Mouse (Mus musculus) bone marrow, adult 2 months (tissue): ENCODE results near the gene Ulk4. TPM values are rescaled to one million over a fixed set of nuclear protein-coding genes. Genes with fewer than 3 reads are reported as not detected.

Source experiments
- H3K27ac ChIP-seq: fragments of 200-500 bp; 2 replicates; pipeline ENCODE4 v1.5.1; 2012; ENCODE audit warnings: low read depth, mild to moderate bottlenecking, control low read depth, inconsistent platforms, low read length; ENCODE audit not compliant: control insufficient read depth, poor library complexity, insufficient read depth
- H3K4me1 ChIP-seq: fragments of 200-500 bp; 2 replicates; pipeline ENCODE4 v1.6.1; 2011; ENCODE audit warnings: low read length; ENCODE audit not compliant: control insufficient read depth, insufficient read depth
- H3K4me3 ChIP-seq: fragments of 200-500 bp; replicated peaks from 2 replicates; pipeline ENCODE3; 2011; ENCODE audit warnings: mild to moderate bottlenecking, low read depth, low read length, control low read depth; ENCODE audit not compliant: control insufficient read depth
- CTCF ChIP-seq: fragments of 200-500 bp; IDR thresholded peaks from 2 replicates; pipeline ENCODE4 v1.5.1; 2011; ENCODE audit warnings: low read length, control low read depth; ENCODE audit not compliant: control insufficient read depth, insufficient read depth
- POLR2A ChIP-seq: fragments of 200-500 bp; IDR thresholded peaks from 2 replicates; pipeline ENCODE4 v1.6.1; 2011; ENCODE audit warnings: low read depth, mild to moderate bottlenecking, control low read depth, low read length, borderline replicate concordance; ENCODE audit not compliant: control insufficient read depth
- WGBS: fragments of 180-500 bp; shearing (Covaris S2); methylation state at CpG from one replicate; pipeline ENCODE4 v1.1.7; 2018; 5-methylcytosine and 5-hydroxymethylcytosine counted together
- polyA plus RNA-seq: library from polyadenylated mRNA; stranded (reverse); fragments of >200 nt; gene quantifications from 2 replicates; pipeline ENCODE4 v1.2.4, GENCODE M21; 2011; ENCODE audit warnings: low replicate concordance; ENCODE audit not compliant: missing spikeins, insufficient read depth, insufficient read length

The Ulk4 gene
- polyA plus RNA-seq, 1 experiment, result not detected

DNA sequence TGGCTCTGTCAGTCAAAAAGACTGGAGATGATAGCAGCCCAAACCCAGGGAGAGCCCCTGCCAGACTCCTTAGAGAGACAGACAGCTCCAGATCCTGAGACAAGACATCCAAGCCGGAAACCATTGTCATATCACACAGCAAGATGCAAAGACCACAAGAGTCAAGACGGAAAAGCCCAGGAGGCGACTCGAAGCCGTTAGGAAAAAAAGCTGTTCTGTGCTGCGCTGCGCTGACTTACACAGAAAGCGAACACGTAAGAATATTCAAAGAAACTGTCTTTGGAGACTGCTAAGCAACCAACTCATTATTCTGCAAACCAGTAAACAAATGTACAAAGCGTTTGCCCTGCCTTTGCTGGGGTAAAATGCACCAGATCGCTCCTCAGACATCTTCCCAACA is 101.8 kb downstream of the Ulk4 start:
- 84% methylated on average over 11 of the region's 11 CpGs for WGBS
- TF ChIP-seq CTCF (no peak), POLR2A (no peak)
- Histone ChIP-seq H3K4me3 (no peak overlapping the region), H3K27ac (no peak overlapping the region), H3K4me1 (no peaks in the 10 kb centered on the region)

DNA sequence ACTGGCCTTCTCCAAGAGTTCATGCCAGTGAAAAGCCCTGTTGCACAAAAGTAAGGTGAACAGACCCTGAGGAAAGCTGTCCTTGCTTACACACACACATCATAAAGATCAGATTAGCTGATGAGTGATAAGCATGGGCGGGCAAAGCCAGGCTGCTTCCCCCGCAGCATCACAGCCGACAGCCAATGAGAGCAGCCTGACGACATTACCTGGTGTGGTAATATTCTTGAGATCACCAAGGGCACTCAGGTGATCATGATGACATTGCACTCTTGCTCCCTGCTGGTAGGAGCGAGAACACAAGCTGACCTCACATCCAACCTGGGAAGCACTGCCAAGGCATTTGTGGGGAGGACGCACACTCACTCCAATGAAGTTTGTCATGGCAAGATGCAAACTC is 104.9 kb downstream of the Ulk4 start:
- 84% methylated on average over 6 of the region's 6 CpGs for WGBS

DNA sequence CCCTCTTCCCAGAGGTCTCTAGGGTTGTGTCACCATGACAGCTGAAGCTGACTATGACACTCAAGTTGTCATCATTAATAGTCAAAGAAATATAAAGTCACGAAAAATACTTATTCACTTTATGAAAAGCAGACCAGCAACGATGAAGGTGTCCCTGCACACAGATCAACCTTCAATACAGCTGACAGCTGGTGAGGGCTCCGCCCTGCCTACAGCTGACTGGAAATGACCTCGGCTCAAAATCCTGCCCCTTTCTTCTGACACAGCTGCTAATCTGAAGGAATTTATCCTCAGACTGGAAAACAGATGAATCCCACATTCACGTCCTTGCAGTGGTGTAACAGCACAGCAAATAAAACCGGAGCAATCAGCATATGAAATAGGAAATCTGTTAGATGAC is 105.4 kb downstream of the Ulk4 start:
- H3K4me3 ChIP-seq, result no peak overlapping the region
- no peak for TF ChIP-seq POLR2A
- TF ChIP-seq CTCF, result no peak
- no peak overlapping the region for H3K27ac ChIP-seq
- H3K4me1 ChIP-seq, result no peaks in the 10 kb centered on the region
- 76% methylated on average over 6 of the region's 6 CpGs for WGBS

More for the DNA sequence above, 104.9 kb downstream of the Ulk4 start:
- TF ChIP-seq CTCF (no peak), POLR2A (no peak)
- no peak overlapping the region for H3K4me3 ChIP-seq
- no peak overlapping the region for H3K27ac ChIP-seq
- no peaks in the 10 kb centered on the region for H3K4me1 ChIP-seq

DNA sequence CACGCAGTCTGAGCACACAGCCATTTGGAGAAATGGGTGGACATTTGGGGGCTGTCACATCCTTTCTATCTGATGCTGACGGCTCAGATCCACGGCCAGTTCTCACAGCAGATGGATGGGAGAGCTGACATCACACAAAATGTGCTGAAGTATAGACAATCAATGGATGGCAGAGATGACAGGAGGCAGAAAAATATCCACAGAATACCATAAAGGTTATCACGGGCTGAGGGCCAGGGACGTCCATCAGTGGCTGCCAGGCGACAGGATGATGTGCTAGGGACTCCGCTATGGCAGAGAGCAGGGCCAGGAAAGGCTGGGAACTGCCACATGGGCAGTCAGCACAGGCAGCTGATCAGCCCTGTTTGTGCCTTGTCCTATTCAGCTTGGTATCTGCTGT is 112.4 kb downstream of the Ulk4 start:
- TF ChIP-seq CTCF, result no peak
- TF ChIP-seq POLR2A, result no peak
- H3K4me1 ChIP-seq, result no peaks in the 10 kb centered on the region
- no peak overlapping the region for H3K4me3 ChIP-seq
- 85% methylated on average over 7 of the region's 7 CpGs for WGBS
- H3K27ac ChIP-seq, result no peak overlapping the region

DNA sequence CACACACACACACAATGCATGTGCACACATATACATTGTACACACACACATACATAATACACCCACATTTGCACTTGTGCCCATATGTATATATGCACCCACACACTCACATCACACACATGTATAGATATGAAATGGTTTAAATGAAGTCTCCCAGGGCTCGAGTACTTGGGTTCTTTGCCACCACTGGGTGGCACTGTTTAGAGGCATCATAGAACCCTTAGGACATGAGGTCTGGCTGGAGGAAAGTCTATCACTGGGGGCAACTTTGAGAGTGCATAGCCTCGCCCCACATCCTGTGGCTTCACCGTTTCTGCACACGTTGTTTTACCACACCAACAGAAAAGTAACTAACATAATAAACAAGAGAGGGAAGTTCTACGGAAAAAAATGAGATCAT is 114.2 kb downstream of the Ulk4 start:
- WGBS, result 3% methylated on average over 5 of the region's 5 CpGs
- H3K4me1 ChIP-seq, result no peaks in the 10 kb centered on the region
- no peak overlapping the region for H3K4me3 ChIP-seq
- TF ChIP-seq CTCF (0 out of 2 replicates have a peak, but pooled peaks have one; percentile 21), POLR2A (no peak)
- no peak overlapping the region for H3K27ac ChIP-seq

DNA sequence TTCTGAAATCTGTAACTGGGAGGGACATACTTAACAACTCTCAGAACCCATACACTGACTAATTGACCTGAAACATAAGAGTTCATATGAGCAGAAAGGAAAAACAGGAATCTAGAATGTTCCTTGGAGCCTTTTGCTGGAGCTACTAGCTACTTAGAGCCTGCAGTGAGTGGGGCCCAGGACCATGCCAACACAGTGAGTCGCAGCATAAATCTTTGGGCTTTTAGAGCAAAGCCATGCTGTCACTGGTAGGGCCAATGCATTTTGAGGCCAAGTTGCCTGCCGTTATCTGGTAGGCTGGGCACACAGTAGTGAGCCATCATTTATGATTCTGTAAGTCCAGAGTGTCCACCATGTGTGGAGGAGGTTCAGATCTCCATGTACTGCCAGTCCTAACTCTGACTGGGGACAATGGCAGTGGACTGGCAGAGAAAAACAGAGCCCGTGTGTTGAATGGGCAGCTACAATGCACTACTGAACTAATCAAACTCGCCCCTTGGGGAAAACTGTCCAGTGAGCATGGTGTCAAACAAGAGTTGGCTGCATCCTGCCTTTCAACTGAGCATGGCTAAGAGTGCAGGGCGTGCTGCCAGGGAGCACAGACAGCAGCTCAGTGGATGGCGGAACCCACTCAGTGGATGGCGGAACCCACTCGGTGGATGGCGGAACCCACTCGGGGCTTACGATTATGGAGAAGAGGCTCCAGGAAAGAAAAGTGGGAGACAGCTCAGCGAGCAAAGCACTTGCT is 115.0 kb downstream of the Ulk4 start:
- no peak for TF ChIP-seq POLR2A
- no peak for TF ChIP-seq CTCF
- Histone ChIP-seq H3K4me3 (no peak overlapping the region), H3K4me1 (no peaks in the 10 kb centered on the region), H3K27ac (no peak overlapping the region)
- WGBS, result 82% methylated on average over 12 of the region's 12 CpGs

DNA sequence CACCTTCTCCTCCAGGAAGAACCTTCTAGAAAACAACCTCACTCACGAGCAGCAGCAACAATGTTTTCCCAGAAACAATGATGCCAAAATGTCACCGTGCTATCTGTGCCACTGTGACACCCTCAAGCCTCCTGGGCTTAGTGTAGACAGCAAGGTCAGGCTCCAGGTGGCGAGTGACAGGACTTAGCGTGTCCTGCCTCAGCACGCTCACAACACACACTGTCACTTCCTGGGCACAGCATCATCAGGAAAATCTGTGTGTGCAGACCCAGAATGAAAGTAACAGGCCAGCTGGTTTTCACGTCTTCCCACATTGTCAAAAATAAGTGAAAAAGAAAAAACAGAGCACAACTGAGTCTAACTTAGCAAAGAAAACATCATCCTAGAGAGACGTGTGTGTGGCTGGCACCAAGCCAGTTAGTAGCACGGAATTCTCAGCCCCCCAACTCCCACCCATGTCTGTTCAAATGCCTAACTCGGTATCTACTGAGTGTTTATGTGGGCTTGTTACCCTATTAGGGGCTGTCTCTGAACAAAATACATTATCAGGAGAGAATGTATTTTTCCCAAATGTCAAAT is 120.7 kb downstream of the Ulk4 start:
- H3K27ac ChIP-seq, result no peak overlapping the region
- no peaks in the 10 kb centered on the region for H3K4me1 ChIP-seq
- WGBS, result 74% methylated on average over 9 of the region's 9 CpGs
- TF ChIP-seq POLR2A (no peak), CTCF (no peak)
- H3K4me3 ChIP-seq, result no peak overlapping the region

DNA sequence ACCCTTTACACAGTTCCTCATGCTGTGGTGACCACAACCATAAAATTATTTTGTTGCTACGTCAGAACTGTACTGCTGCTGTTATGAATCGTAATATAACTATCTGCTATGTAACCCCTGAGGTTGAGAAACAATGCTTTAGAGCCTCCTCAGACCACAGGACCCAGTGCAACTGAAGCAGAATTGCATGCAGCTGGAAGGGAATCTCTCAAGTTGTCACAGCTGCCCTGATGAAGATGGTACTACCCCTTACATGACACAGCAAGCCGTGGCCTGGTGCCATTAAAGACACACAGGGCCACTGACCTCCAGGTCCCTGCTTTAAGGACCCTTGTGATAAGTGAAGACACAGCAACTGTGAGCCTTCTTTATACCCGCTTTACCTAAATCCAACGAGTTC is 123.7 kb downstream of the Ulk4 start:
- WGBS, result 76% methylated on average over 5 of the region's 5 CpGs
- Histone ChIP-seq H3K4me3 (no peak overlapping the region), H3K4me1 (no peaks in the 10 kb centered on the region), H3K27ac (no peak overlapping the region)
- TF ChIP-seq POLR2A (no peak), CTCF (no peak)
